ENCODE assay signal across 20 mouse cellular contexts in the genomic region with DNA sequence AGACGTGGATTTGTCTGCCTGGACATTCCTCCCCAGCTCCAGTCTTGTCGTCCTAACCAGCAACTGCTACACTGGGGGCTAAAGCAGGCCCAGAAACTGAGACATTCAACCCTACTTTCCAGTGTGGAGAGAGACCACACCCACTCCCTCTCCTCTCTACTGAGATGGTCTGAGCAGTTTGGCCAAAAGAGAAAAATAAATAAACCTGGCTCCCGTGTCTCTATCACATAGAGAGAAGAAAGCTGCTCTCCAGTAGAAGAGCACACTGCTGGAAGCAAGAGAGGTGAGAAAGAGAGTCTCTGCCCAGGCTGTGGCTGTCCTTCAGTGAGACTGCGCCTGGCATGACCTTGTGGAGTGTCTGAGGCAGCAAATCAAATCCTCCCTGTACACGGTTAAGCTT. TPM values are rescaled to one million over a fixed set of nuclear protein-coding genes. Genes with fewer than 3 reads are reported as not detected.
DNase-seq lines count a peak whose midpoint lies in the region; ATAC-seq and TF ChIP-seq lines count a peak whose summit lies in the region.
"Had no signal": no experiment of that assay in that cellular context is flagged by ENCODE, and none has a peak within 500 bp of the region (broad histone marks: within the 10 kb centered on the region; RNA-seq: fewer than 3 reads in every experiment).

No protein-coding gene starts in this region.

- no peak for DNase-seq in embryonic facial prominence, embryonic 10.5 days (ENCODE audit: low spot score)
- no peak for DNase-seq in G1E (ENCODE audit: low spot score)
- peak; percentile 40 for DNase-seq in adrenal gland, postnatal 14 days
- no peak for DNase-seq in kidney, adult 18-20 months
- DNase-seq in hindbrain, embryonic 10.5 days (ENCODE audit: low spot score) = no peak
- DNase-seq: cerebellum, adult 11 months; cerebellum, adult 8-10 months; cerebellum, postnatal 14 days; embryo, embryonic 11 days; gastrocnemius, postnatal 36 days; heart, adult 18-20 months; kidney, adult 11 months had no signal

- no peak overlapping the region for H3K4me2 ChIP-seq in embryonic facial prominence, embryonic 13.5 days
- H3K4me2 ChIP-seq in heart, embryonic 12.5 days = no peak overlapping the region
- H3K4me2 ChIP-seq in heart, embryonic 11.5 days = no peak overlapping the region
- H3K4me2 ChIP-seq: embryonic facial prominence, embryonic 12.5 days; forebrain, embryonic 12.5 days; hindbrain, embryonic 13.5 days had no signal

- H3K27ac ChIP-seq in embryonic facial prominence, embryonic 13.5 days = peak overlapping the region; percentile 57
- no peak overlapping the region for H3K27ac ChIP-seq in embryonic facial prominence, embryonic 10.5 days (replicated peaks)
- 0 out of 2 replicates have a peak overlapping the region, but pooled peaks have one; percentile 6 for H3K27ac ChIP-seq in heart, embryonic 12.5 days (ENCODE audit: poor library complexity, severe bottlenecking)
- no peak overlapping the region for H3K27ac ChIP-seq in heart, embryonic 11.5 days (ENCODE audit: low read depth, low read length)
- no peak overlapping the region for H3K27ac ChIP-seq in hindbrain, embryonic 10.5 days
- H3K27ac ChIP-seq: embryonic facial prominence, embryonic 12.5 days; forebrain, embryonic 12.5 days; hindbrain, embryonic 13.5 days; hindbrain, postnatal 0 days had no signal

- H3K4me1 ChIP-seq in embryonic facial prominence, embryonic 13.5 days = peaks cover 12% of the 10 kb centered on the region
- peaks cover 8% of the 10 kb centered on the region; the same call in 1 of the 2 replicates for H3K4me1 ChIP-seq in embryonic facial prominence, embryonic 10.5 days
- peaks cover 17% of the 10 kb centered on the region for H3K4me1 ChIP-seq in heart, embryonic 12.5 days (replicated peaks)
- peaks cover 6% of the 10 kb centered on the region for H3K4me1 ChIP-seq in heart, embryonic 11.5 days (ENCODE audit: control insufficient read depth, insufficient read depth, low read length)
- peaks cover 62% of the 10 kb centered on the region for H3K4me1 ChIP-seq in G1E (ENCODE audit: insufficient read depth, low read depth, low read length)
- H3K4me1 ChIP-seq in hindbrain, embryonic 10.5 days (replicated peaks) = peaks cover 7% of the 10 kb centered on the region; the same call in 1 of the 2 replicates

- no peaks in the 10 kb centered on the region for H3K36me3 ChIP-seq in embryonic facial prominence, embryonic 13.5 days
- H3K36me3 ChIP-seq in embryonic facial prominence, embryonic 10.5 days (replicated peaks) = peaks cover 13% of the 10 kb centered on the region
- H3K36me3 ChIP-seq in heart, embryonic 12.5 days = no peaks in the 10 kb centered on the region; the same call in 1 of the 2 replicates
- no peaks in the 10 kb centered on the region for H3K36me3 ChIP-seq in heart, embryonic 11.5 days (ENCODE audit: control insufficient read depth, insufficient read depth, low read length)
- peaks cover 32% of the 10 kb centered on the region for H3K36me3 ChIP-seq in G1E (replicated peaks)
- peaks cover 14% of the 10 kb centered on the region for H3K36me3 ChIP-seq in hindbrain, embryonic 10.5 days
- H3K36me3 ChIP-seq: embryonic facial prominence, embryonic 12.5 days; forebrain, embryonic 12.5 days; hindbrain, embryonic 13.5 days had no signal

- H3K4me3 ChIP-seq in embryonic facial prominence, embryonic 13.5 days = no peak overlapping the region
- H3K4me3 ChIP-seq in embryonic facial prominence, embryonic 10.5 days = no peak overlapping the region
- no peak overlapping the region for H3K4me3 ChIP-seq in heart, embryonic 12.5 days
- H3K4me3 ChIP-seq in heart, embryonic 11.5 days (ENCODE audit: low read depth, low read length) = no peak overlapping the region
- no peak overlapping the region for H3K4me3 ChIP-seq in G1E (ENCODE audit: low read depth, low read length)
- H3K4me3 ChIP-seq in hindbrain, embryonic 10.5 days = no peak overlapping the region
- H3K4me3 ChIP-seq: embryonic facial prominence, embryonic 12.5 days; forebrain, embryonic 12.5 days; hindbrain, embryonic 13.5 days had no signal

- no peaks in the 10 kb centered on the region for H3K27me3 ChIP-seq in embryonic facial prominence, embryonic 13.5 days
- no peaks in the 10 kb centered on the region for H3K27me3 ChIP-seq in embryonic facial prominence, embryonic 10.5 days (replicated peaks; ENCODE audit: low read depth, poor library complexity, severe bottlenecking)
- no peaks in the 10 kb centered on the region for H3K27me3 ChIP-seq in heart, embryonic 12.5 days (replicated peaks)
- no peaks in the 10 kb centered on the region for H3K27me3 ChIP-seq in heart, embryonic 11.5 days (ENCODE audit: control insufficient read depth, insufficient read depth, low read length)
- no peaks in the 10 kb centered on the region for H3K27me3 ChIP-seq in G1E (ENCODE audit: insufficient read depth, low read length)
- no peaks in the 10 kb centered on the region for H3K27me3 ChIP-seq in hindbrain, embryonic 10.5 days (ENCODE audit: insufficient read depth, poor library complexity, severe bottlenecking)
- H3K27me3 ChIP-seq: embryonic facial prominence, embryonic 12.5 days; forebrain, embryonic 12.5 days; hindbrain, embryonic 13.5 days had no signal

- WGBS in embryonic facial prominence, embryonic 13.5 days = 50% methylated on average over 5 of the region's 5 CpGs
- WGBS in embryonic facial prominence, embryonic 10.5 days = 80% methylated on average over 5 of the region's 5 CpGs
- 64% methylated on average over 5 of the region's 5 CpGs for WGBS in heart, embryonic 12.5 days
- 66% methylated on average over 5 of the region's 5 CpGs for WGBS in heart, embryonic 11.5 days (ENCODE audit: insufficient replicate concordance)
- 81% methylated on average over 5 of the region's 5 CpGs for WGBS in hindbrain, embryonic 10.5 days

- no peaks in the 10 kb centered on the region for H3K9me3 ChIP-seq in embryonic facial prominence, embryonic 13.5 days
- H3K9me3 ChIP-seq in embryonic facial prominence, embryonic 10.5 days = no peaks in the 10 kb centered on the region
- no peaks in the 10 kb centered on the region for H3K9me3 ChIP-seq in heart, embryonic 12.5 days (replicated peaks)
- no peaks in the 10 kb centered on the region for H3K9me3 ChIP-seq in heart, embryonic 11.5 days (replicated peaks; ENCODE audit: control insufficient read depth, low read length)
- no peaks in the 10 kb centered on the region for H3K9me3 ChIP-seq in G1E (replicated peaks)
- no peaks in the 10 kb centered on the region for H3K9me3 ChIP-seq in hindbrain, embryonic 10.5 days
- H3K9me3 ChIP-seq: embryonic facial prominence, embryonic 12.5 days; forebrain, embryonic 12.5 days; hindbrain, embryonic 13.5 days had no signal

- ATAC-seq in embryonic facial prominence, embryonic 13.5 days (ENCODE audit: insufficient number of reproducible peaks, insufficient read depth, low FRiP score, low TSS enrichment, low read depth) = no peak
- no peak for ATAC-seq in heart, embryonic 12.5 days (ENCODE audit: insufficient number of reproducible peaks, low FRiP score)
- no peak for ATAC-seq in heart, embryonic 11.5 days (replicated peaks; ENCODE audit: insufficient number of reproducible peaks, low FRiP score, low TSS enrichment)
- ATAC-seq in G1E (ENCODE audit: extremely low read depth, insufficient number of reproducible peaks, low FRiP score, poor library complexity, severe bottlenecking) = 0 out of 2 replicates have a peak, but pooled peaks have one; percentile 32
- ATAC-seq: forebrain, embryonic 16.5 days; hindbrain, postnatal 0 days had no signal

- H3K9ac ChIP-seq in embryonic facial prominence, embryonic 13.5 days = no peak overlapping the region
- no peak overlapping the region for H3K9ac ChIP-seq in heart, embryonic 12.5 days
- no peak overlapping the region for H3K9ac ChIP-seq in heart, embryonic 11.5 days (ENCODE audit: low read depth, low read length)
- H3K9ac ChIP-seq: embryonic facial prominence, embryonic 12.5 days; forebrain, embryonic 12.5 days; hindbrain, embryonic 13.5 days had no signal

- TF ChIP-seq CTCF in G1E (IDR thresholded peaks at IDR 0.05; ENCODE audit: low read depth, low read length) = no peak

RNA-seq across cellular contexts. Expression of gene Zdhhc17, which starts 10.7 kb away (rescaled TPM):
- polyA plus RNA-seq in embryonic facial prominence, embryonic 13.5 days (2015; fragmentation: Nextera tagmentation; extraction: Ambion mirVana) = 29.8 and 35.0 TPM in 2 replicates
- polyA plus RNA-seq in embryonic facial prominence, embryonic 10.5 days (2016; fragmentation: Nextera tagmentation; extraction: Ambion mirVana) = 28.1 and 29.3 TPM in 2 replicates
- polyA plus RNA-seq in heart, embryonic 12.5 days (2016; fragmentation: Nextera tagmentation; extraction: Ambion mirVana) = 17.9 and 21.0 TPM in 2 replicates
- 14.9 and 19.7 TPM in 2 replicates for polyA plus RNA-seq in heart, embryonic 11.5 days (2014; fragmentation: Nextera tagmentation; extraction: Ambion mirVana)
- 102 and 103 TPM in 2 replicates for total RNA-seq in G1E (2014; fragmentation: Nextera tagmentation)
- 62.8 and 70.0 TPM in 2 replicates for total RNA-seq in G1E (2017)
- polyA plus RNA-seq in G1E (2012) = 1.5 and 1.6 TPM in 2 replicates
- total RNA-seq in adrenal gland, postnatal 14 days (2021) = 33.6 and 37.1 TPM in 2 replicates
- 29.3 and 34.8 TPM in 2 replicates for polyA plus RNA-seq in hindbrain, embryonic 10.5 days (2016; fragmentation: Nextera tagmentation; extraction: Ambion mirVana)

Comparison
In these comparisons a context has a peak if more than half of its experiments do, and no peak if none do; other contexts are left out.
1. H3K27ac ChIP-seq: peak in embryonic facial prominence, embryonic 13.5 days (single experiment) and heart, embryonic 12.5 days (single experiment); none in embryonic facial prominence, embryonic 10.5 days (single experiment), heart, embryonic 11.5 days (single experiment) and hindbrain, embryonic 10.5 days (single experiment).